Mouse (Mus musculus) lung, adult 2 months (tissue): ENCODE data around the gene Hsp90ab1.

ENCODE experiments used
- CTCF ChIP-seq: fragments of 200-500 bp; IDR thresholded peaks from 2 replicates; pipeline ENCODE4 v1.5.1; 2011; ENCODE audit warnings: mild to moderate bottlenecking, low read length, control low read depth; ENCODE audit not compliant: insufficient read depth
- POLR2A ChIP-seq: fragments of 200-500 bp; IDR thresholded peaks from 2 replicates; pipeline ENCODE4 v1.6.1; 2011; ENCODE audit warnings: low read depth, mild to moderate bottlenecking, control low read depth, low read length, borderline replicate concordance; ENCODE audit errors: extremely low read depth

- no peak for TF ChIP-seq POLR2A
- TF ChIP-seq CTCF: no peak
Observed at GRCm38 (mm10) chr17:45588370-45588769, 15.3 kb upstream of the Hsp90ab1 start.
